Mouse (Mus musculus) heart, postnatal 0 days (tissue): Measurements from ENCODE around the gene Itgb1. TPM values are rescaled to one million over a fixed set of nuclear protein-coding genes. Genes with fewer than 3 reads are reported as not detected.

Experiments used
- ATAC-seq: fragments of 200-750 bp; cut with Nextera tagmentation; 2 replicates; pipeline ENCODE4 v1.8.0; 2017; ENCODE audit warnings: low read depth, moderate number of reproducible peaks, moderate library complexity; ENCODE audit not compliant: insufficient read depth
- DNase-seq: peaks from one replicate; pipeline ENCODE4 v3.0.0-alpha.2; 2016; ENCODE audit warnings: low spot score
- H3K27ac ChIP-seq: fragments of 300-500 bp; sonication (generic); 2 replicates; pipeline ENCODE4 v1.5.1; 2014; ENCODE audit warnings: low read depth, mild to moderate bottlenecking
- H3K27me3 ChIP-seq: fragments of 300-500 bp; sonication (generic); 2 replicates; pipeline ENCODE4 v1.6.1; 2014; ENCODE audit warnings: low read length, mixed read lengths; ENCODE audit not compliant: control insufficient read depth, insufficient read depth
- H3K36me3 ChIP-seq: fragments of 300-500 bp; sonication (generic); replicated peaks from 2 replicates; pipeline ENCODE4 v1.6.1; 2014; ENCODE audit warnings: low read length, mixed read lengths; ENCODE audit not compliant: control insufficient read depth, insufficient read depth
- H3K4me1 ChIP-seq: fragments of 300-500 bp; sonication (generic); 2 replicates; pipeline ENCODE4 v1.6.1; 2014; ENCODE audit warnings: antibody characterized with exemption; ENCODE audit not compliant: control insufficient read depth, insufficient read depth
- H3K4me2 ChIP-seq: fragments of 300-500 bp; sonication (generic); 2 replicates; pipeline ENCODE4 v1.6.1; 2014; ENCODE audit warnings: low read depth, mild to moderate bottlenecking, low read length, moderate library complexity
- H3K4me3 ChIP-seq: fragments of 300-500 bp; sonication (generic); 2 replicates; pipeline ENCODE4 v1.5.1; 2014; ENCODE audit warnings: low read depth, low read length
- H3K9ac ChIP-seq: fragments of 300-500 bp; sonication (generic); replicated peaks from 2 replicates; pipeline ENCODE4 v1.6.1; 2014; ENCODE audit warnings: low read depth, low read length, mixed read lengths
- H3K9me3 ChIP-seq: fragments of 300-500 bp; sonication (generic); replicated peaks from 2 replicates; pipeline ENCODE4 v1.6.1; 2016; ENCODE audit warnings: low read length; ENCODE audit not compliant: control insufficient read depth
- CTCF ChIP-seq: IDR thresholded peaks from 2 replicates; pipeline ENCODE4 v1.5.1; 2016; ENCODE audit warnings: antibody characterized with exemption, control low read depth, low read depth
- EP300 ChIP-seq: IDR thresholded peaks from 2 replicates; pipeline ENCODE4 v1.6.1; 2016; ENCODE audit warnings: antibody characterized with exemption, low read depth
- WGBS: fragments of 180-500 bp; shearing (Covaris S2); extraction: QIAGEN DNeasy Blood & Tissue Kit; methylation state at CpG from one replicate; pipeline ENCODE4 v1.1.7; 2014; 5-methylcytosine and 5-hydroxymethylcytosine counted together
- polyA plus RNA-seq: library from polyadenylated mRNA; unstranded; fragments of >200 nt; fragmentation: Nextera tagmentation; extraction: Ambion mirVana; gene quantifications from 2 replicates; pipeline ENCODE4 v1.2.1, GENCODE M21; 2015
- total RNA-seq: library from RNA; depleted of rRNA; stranded (reverse); fragments of >200 nt; gene quantifications from 2 replicates; pipeline ENCODE4 v1.2.3, GENCODE M21; 2014; ENCODE audit warnings: low replicate concordance

Gene Itgb1
- total and polyA plus RNA-seq, 2 experiments from 2014 or later: 240 to 315 TPM

GRCm38 (mm10) chr8:128686429-128686990 is 1.1 kb downstream of the Itgb1 start:
- H3K9ac ChIP-seq: peak overlapping the region; percentile 99
- H3K9me3 ChIP-seq: no peaks in the 10 kb centered on the region
- DNase-seq: no peak
- H3K27me3 ChIP-seq: no peaks in the 10 kb centered on the region
- TF ChIP-seq EP300 (no peak), CTCF (no peak)
- WGBS: 0% methylated on average over 2 of the region's 2 CpGs
- peaks cover 25% of the 10 kb centered on the region for H3K4me1 ChIP-seq
- peak overlapping the region; percentile 71 for H3K4me2 ChIP-seq
- no peak for ATAC-seq
- H3K4me3 ChIP-seq: peak overlapping the region; percentile 94
- peak overlapping the region; percentile 99 for H3K27ac ChIP-seq
- H3K36me3 ChIP-seq: no peaks in the 10 kb centered on the region

- peak overlapping the region; percentile 71 for H3K4me2 ChIP-seq
- no peaks in the 10 kb centered on the region for H3K27me3 ChIP-seq
- ATAC-seq (no peak), DNase-seq (no peak)
- WGBS: 36% methylated on average over 3 of the region's 3 CpGs
- no peak overlapping the region for H3K4me3 ChIP-seq
- H3K27ac ChIP-seq: no peak overlapping the region
- no peaks in the 10 kb centered on the region for H3K36me3 ChIP-seq
- H3K9ac ChIP-seq: no peak overlapping the region
- peaks cover 31% of the 10 kb centered on the region for H3K4me1 ChIP-seq
- TF ChIP-seq EP300 (no peak), CTCF (no peak)
- no peaks in the 10 kb centered on the region for H3K9me3 ChIP-seq
These were observed 3.2 kb downstream of the Itgb1 start for GRCm38 (mm10) chr8:128688679-128689078.

GRCm38 (mm10) chr8:128690056-128690455 is 4.6 kb downstream of the Itgb1 start:
- no peak overlapping the region for H3K4me3 ChIP-seq
- TF ChIP-seq EP300 (no peak), CTCF (no peak)
- H3K27ac ChIP-seq: no peak overlapping the region; the same call in 1 of the 2 replicates
- H3K27me3 ChIP-seq: no peaks in the 10 kb centered on the region
- no peak for ATAC-seq
- H3K9ac ChIP-seq: no peak overlapping the region
- DNase-seq: no peak
- H3K4me1 ChIP-seq: peaks cover 38% of the 10 kb centered on the region
- peak overlapping the region; percentile 25; the same call in 1 of the 2 replicates for H3K4me2 ChIP-seq
- H3K36me3 ChIP-seq: no peaks in the 10 kb centered on the region
- H3K9me3 ChIP-seq: no peaks in the 10 kb centered on the region
- 89% methylated on average over 1 of the region's 1 CpGs for WGBS

- 89% methylated on average over 1 of the region's 1 CpGs for WGBS
- Histone ChIP-seq H3K27me3 (no peaks in the 10 kb centered on the region), H3K4me2 (no peak overlapping the region), H3K4me1 (peaks cover 43% of the 10 kb centered on the region), H3K36me3 (no peaks in the 10 kb centered on the region), H3K4me3 (no peak overlapping the region), H3K9ac (no peak overlapping the region), H3K9me3 (no peaks in the 10 kb centered on the region), H3K27ac (no peak overlapping the region)
- no peak for ATAC-seq
- DNase-seq: no peak
- TF ChIP-seq EP300 (no peak), CTCF (no peak)
These were observed 11.4 kb downstream of the Itgb1 start for GRCm38 (mm10) chr8:128696701-128697397.

- TF ChIP-seq CTCF: no peak
- no peak for TF ChIP-seq EP300
- no peaks in the 10 kb centered on the region for H3K9me3 ChIP-seq
- H3K27ac ChIP-seq: no peak overlapping the region
- no peak overlapping the region for H3K4me3 ChIP-seq
- H3K27me3 ChIP-seq: no peaks in the 10 kb centered on the region
- peaks cover 41% of the 10 kb centered on the region for H3K4me1 ChIP-seq
- WGBS: 68% methylated on average over 3 of the region's 3 CpGs
- no peak overlapping the region for H3K9ac ChIP-seq
- ATAC-seq: no peak
- no peak overlapping the region for H3K4me2 ChIP-seq
- no peak for DNase-seq
- no peaks in the 10 kb centered on the region for H3K36me3 ChIP-seq
These were observed 12.5 kb downstream of the Itgb1 start for GRCm38 (mm10) chr8:128697945-128698344.
